Mouse (Mus musculus) lung, adult 2 months (tissue): ENCODE measurements around the gene Sh3bp5.

Source experiments
- CTCF ChIP-seq: fragments of 200-500 bp; IDR thresholded peaks from 2 replicates; pipeline ENCODE4 v1.5.1; 2011; ENCODE audit warnings: mild to moderate bottlenecking, low read length, control low read depth; ENCODE audit not compliant: insufficient read depth
- POLR2A ChIP-seq: fragments of 200-500 bp; IDR thresholded peaks from 2 replicates; pipeline ENCODE4 v1.6.1; 2011; ENCODE audit warnings: low read depth, mild to moderate bottlenecking, control low read depth, low read length, borderline replicate concordance; ENCODE audit errors: extremely low read depth

DNA sequence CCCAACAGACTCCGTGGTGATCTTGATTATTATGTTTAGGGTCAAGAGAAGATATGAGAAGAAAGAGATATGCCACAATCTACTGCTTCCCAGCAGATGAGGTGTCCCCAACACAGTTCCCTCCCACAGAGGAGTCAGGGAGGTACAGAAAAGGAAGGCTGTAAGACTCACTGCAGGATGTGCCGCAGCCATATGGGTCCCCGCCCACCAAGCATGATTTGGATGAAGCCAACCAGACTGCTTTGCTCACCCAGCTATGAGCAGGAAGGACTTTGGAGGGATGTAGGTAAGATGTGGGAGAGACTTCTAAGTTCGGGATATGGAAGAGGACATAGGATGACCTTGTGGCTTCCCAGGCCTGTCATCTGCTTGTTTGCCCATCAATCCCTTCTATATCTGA lies 25.1 kb downstream of the Sh3bp5 start:
- TF ChIP-seq POLR2A (no peak), CTCF (no peak)
